Mouse (Mus musculus): ENCODE data around the gene Tacstd2. TPM values are rescaled to one million over a fixed set of nuclear protein-coding genes. Genes with fewer than 3 reads are reported as not detected.

The Tacstd2 gene
- 260 and 272 TPM in 2 replicates for polyA plus RNA-seq (2015; fragmentation: Nextera tagmentation; extraction: Ambion mirVana)

DNA sequence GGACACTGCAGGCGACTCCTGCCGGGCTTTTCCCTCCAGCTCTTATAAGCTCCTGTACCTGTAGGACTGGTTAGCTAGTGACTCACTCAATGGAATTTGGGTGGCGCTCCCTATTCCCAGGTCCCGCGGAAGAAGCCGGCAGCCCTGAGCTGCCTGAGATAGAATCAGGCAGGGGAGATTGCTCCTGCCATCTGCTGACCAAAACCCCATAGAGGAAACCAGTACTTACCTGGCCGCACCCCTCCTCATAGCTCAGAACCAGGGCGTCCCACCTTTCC, at the start of gene Tacstd2:
TSS of gene Tacstd2 (minus strand) at position 20 of the 278 bp plus-strand sequence.
- DNase-seq (ENCODE audit: low spot score): peak; percentile 56
- no peaks in the 10 kb centered on the region for H3K9me3 ChIP-seq (ENCODE audit: control insufficient read depth, low read length)
- peaks cover 9% of the 10 kb centered on the region; the same call in 1 of the 2 replicates for H3K27me3 ChIP-seq (ENCODE audit: control insufficient read depth, insufficient read depth, low read length)
- peak; percentile 88 for ATAC-seq (ENCODE audit: low FRiP score, low TSS enrichment)
- H3K27ac ChIP-seq (replicated peaks): peak within 1 kb of the TSS; percentile 83
- peak within 1 kb of the TSS; percentile 49 for H3K4me2 ChIP-seq (replicated peaks; ENCODE audit: low read depth)
- peak within 1 kb of the TSS; percentile 61 for H3K9ac ChIP-seq (ENCODE audit: low read length)
- peak within 1 kb of the TSS; percentile 44 for H3K4me3 ChIP-seq (ENCODE audit: low read depth, low read length)
- WGBS: under 1% methylated on average over 8 of the region's 8 CpGs
- no peaks in the 10 kb centered on the region for H3K36me3 ChIP-seq (ENCODE audit: control insufficient read depth, insufficient read depth, low read length)
- no peaks in the 10 kb centered on the region for H3K4me1 ChIP-seq (replicated peaks; ENCODE audit: control insufficient read depth, insufficient read depth)
- TF ChIP-seq CTCF (IDR thresholded peaks at IDR 0.05; ENCODE audit: low read depth) (peak; percentile 14; the same call in 1 of the 2 replicates), EP300 (optimal IDR thresholded peaks at IDR 0.05) (no peak)

DNA sequence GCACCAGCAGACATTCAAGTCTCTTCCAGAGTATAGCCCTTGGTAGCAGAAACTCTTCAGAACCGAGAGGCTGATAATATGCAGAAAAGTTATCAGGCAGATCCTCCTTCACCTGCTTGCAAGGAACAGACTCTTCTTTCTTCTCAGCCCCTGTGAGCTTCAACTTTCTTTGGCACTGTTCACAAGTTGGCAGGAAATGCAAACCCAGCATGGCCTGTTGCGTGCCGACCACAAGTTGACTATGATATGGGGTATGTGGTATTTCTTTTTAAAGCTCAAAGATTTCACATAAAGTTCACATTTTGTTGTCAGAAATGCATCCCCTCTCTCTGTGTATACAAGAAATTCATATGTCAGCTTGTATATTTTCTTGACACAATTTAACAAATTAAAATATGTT, 30.7 kb upstream of the Tacstd2 start:
- Histone ChIP-seq H3K36me3 (ENCODE audit: control insufficient read depth, insufficient read depth, low read length) (no peaks in the 10 kb centered on the region), H3K4me1 (replicated peaks; ENCODE audit: control insufficient read depth, insufficient read depth) (no peaks in the 10 kb centered on the region), H3K27ac (replicated peaks) (no peak overlapping the region)

DNA sequence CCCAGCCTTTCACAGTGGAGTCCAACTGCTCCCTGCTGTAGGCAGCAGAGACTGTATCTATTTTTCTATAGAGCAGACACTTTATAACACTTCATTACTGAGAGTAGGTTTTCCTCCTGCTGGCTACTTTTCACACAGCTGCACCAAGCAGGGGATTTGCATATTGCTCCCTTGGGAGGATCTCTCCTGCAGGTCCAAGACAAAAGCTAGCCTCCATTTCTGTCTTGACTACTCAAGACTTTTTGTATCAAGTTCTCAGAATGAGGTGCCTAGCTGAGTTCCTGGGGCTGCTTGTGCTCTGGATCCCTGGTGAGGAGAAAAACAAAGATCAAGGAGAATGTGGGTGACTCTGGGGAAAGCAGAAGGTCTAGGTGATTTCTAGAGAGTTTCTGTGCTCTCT, 19.8 kb upstream of the Tacstd2 start:
- H3K4me3 ChIP-seq (ENCODE audit: low read depth, low read length): no peak overlapping the region
- H3K36me3 ChIP-seq (ENCODE audit: control insufficient read depth, insufficient read depth, low read length): no peaks in the 10 kb centered on the region
- no peak for ATAC-seq (ENCODE audit: low FRiP score, low TSS enrichment)
- no peaks in the 10 kb centered on the region for H3K27me3 ChIP-seq (ENCODE audit: control insufficient read depth, insufficient read depth, low read length)
- no peak overlapping the region for H3K9ac ChIP-seq (ENCODE audit: low read length)
- TF ChIP-seq EP300 (optimal IDR thresholded peaks at IDR 0.05) (no peak), CTCF (IDR thresholded peaks at IDR 0.05; ENCODE audit: low read depth) (no peak)
- no peak overlapping the region for H3K27ac ChIP-seq (replicated peaks)
- H3K4me1 ChIP-seq (replicated peaks; ENCODE audit: control insufficient read depth, insufficient read depth): no peaks in the 10 kb centered on the region
- DNase-seq (ENCODE audit: low spot score): no peak
- no peak overlapping the region for H3K4me2 ChIP-seq (replicated peaks; ENCODE audit: low read depth)
- no peaks in the 10 kb centered on the region for H3K9me3 ChIP-seq (ENCODE audit: control insufficient read depth, low read length)

More for the DNA sequence above, 30.7 kb upstream of the Tacstd2 start:
- WGBS: 83% methylated on average over 3 of the region's 3 CpGs
- Histone ChIP-seq H3K4me2 (replicated peaks; ENCODE audit: low read depth) (no peak overlapping the region), H3K27me3 (ENCODE audit: control insufficient read depth, insufficient read depth, low read length) (no peaks in the 10 kb centered on the region), H3K4me3 (ENCODE audit: low read depth, low read length) (no peak overlapping the region), H3K9ac (ENCODE audit: low read length) (no peak overlapping the region), H3K9me3 (ENCODE audit: control insufficient read depth, low read length) (no peaks in the 10 kb centered on the region)
- TF ChIP-seq CTCF (IDR thresholded peaks at IDR 0.05; ENCODE audit: low read depth): no peak
- no peak for TF ChIP-seq EP300 (optimal IDR thresholded peaks at IDR 0.05)
- ATAC-seq (ENCODE audit: low FRiP score, low TSS enrichment): no peak
- DNase-seq (ENCODE audit: low spot score): no peak

DNA sequence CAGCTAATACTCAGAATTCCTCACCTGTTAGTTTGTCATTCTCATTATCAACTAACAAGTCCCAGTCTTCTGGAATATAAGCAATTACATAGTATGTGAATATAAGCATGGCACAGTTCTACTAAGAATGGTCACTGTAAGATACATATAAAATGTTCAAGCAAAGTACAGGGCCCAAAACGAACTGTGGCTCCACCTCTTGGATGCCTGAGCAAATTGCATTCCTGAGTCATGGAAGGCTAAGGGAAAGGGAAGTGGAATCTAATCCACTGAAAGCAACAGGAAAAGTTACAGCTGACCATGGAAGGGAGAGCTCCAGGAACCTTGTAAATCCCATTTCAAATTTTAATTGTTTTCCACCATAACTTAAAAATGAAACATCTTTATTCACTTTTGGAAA, 14.0 kb upstream of the Tacstd2 start:
- no peaks in the 10 kb centered on the region for H3K36me3 ChIP-seq (ENCODE audit: control insufficient read depth, insufficient read depth, low read length)
- no peak for TF ChIP-seq EP300 (optimal IDR thresholded peaks at IDR 0.05)
- peak; percentile 70 for TF ChIP-seq CTCF (IDR thresholded peaks at IDR 0.05; ENCODE audit: low read depth)
- no peak overlapping the region for H3K4me3 ChIP-seq (ENCODE audit: low read depth, low read length)
- H3K9ac ChIP-seq (ENCODE audit: low read length): no peak overlapping the region
- DNase-seq (ENCODE audit: low spot score) (no peak), ATAC-seq (ENCODE audit: low FRiP score, low TSS enrichment) (no peak)
- 9% methylated on average over 1 of the region's 1 CpGs for WGBS
- H3K4me1 ChIP-seq (replicated peaks; ENCODE audit: control insufficient read depth, insufficient read depth): no peaks in the 10 kb centered on the region
- no peak overlapping the region for H3K27ac ChIP-seq (replicated peaks)
- no peaks in the 10 kb centered on the region for H3K9me3 ChIP-seq (ENCODE audit: control insufficient read depth, low read length)
- no peak overlapping the region for H3K4me2 ChIP-seq (replicated peaks; ENCODE audit: low read depth)
- H3K27me3 ChIP-seq (ENCODE audit: control insufficient read depth, insufficient read depth, low read length): no peaks in the 10 kb centered on the region

DNA sequence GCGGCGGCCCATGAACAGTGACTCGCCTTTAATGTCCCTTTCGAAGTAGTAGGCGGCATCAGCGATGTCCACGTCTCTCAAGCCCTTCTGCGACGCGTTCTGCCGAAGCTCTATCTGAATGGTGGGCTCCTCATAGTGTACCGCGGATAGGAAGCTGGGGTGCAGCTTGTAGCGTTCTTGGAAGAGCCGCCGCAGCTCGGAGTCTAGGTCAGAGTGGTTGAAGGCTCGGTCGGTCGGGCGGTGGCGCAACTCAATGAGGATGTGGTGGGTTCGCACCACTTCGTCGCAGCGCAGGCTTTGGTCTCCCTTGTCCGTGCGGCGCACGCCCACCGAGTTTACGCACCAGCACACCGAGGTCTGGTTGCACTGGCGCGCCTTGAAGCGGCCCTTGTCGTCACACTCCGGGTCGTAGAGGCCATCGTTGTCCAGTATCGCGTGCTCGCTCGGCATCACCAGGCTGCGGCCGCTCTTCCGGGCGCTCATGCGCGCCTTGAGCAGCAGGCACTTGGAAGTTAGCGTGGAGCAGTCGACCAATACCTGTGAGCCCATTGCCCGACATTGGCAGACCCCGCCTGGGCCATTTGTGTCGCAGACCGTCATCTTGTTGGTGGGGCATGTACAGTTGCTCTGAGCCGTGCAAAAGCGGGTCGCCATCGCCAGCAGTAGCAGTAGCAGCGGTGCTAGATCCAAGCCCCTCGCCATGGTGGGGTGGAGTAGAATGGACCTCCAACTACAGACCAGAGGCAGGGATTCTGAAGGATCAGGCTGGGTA, 405 bp downstream of the Tacstd2 start:
- Histone ChIP-seq H3K36me3 (ENCODE audit: control insufficient read depth, insufficient read depth, low read length) (no peaks in the 10 kb centered on the region), H3K9ac (ENCODE audit: low read length) (peak overlapping the region; percentile 61), H3K9me3 (ENCODE audit: control insufficient read depth, low read length) (no peaks in the 10 kb centered on the region), H3K4me1 (replicated peaks; ENCODE audit: control insufficient read depth, insufficient read depth) (no peaks in the 10 kb centered on the region), H3K27ac (replicated peaks) (peak overlapping the region; percentile 83), H3K4me3 (ENCODE audit: low read depth, low read length) (peak overlapping the region; percentile 44), H3K27me3 (ENCODE audit: control insufficient read depth, insufficient read depth, low read length) (peaks cover 9% of the 10 kb centered on the region; the same call in 1 of the 2 replicates), H3K4me2 (replicated peaks; ENCODE audit: low read depth) (peak overlapping the region; percentile 49)
- WGBS: under 1% methylated on average over 61 of the region's 62 CpGs
- no peak for ATAC-seq (ENCODE audit: low FRiP score, low TSS enrichment)
- TF ChIP-seq CTCF (IDR thresholded peaks at IDR 0.05; ENCODE audit: low read depth) (no peak), EP300 (optimal IDR thresholded peaks at IDR 0.05) (no peak)
- DNase-seq (ENCODE audit: low spot score): peak; percentile 28
